Mouse (Mus musculus): ENCODE results near the gene Dstyk. TPM values are rescaled to one million over a fixed set of nuclear protein-coding genes. Genes with fewer than 3 reads are reported as not detected.

Dstyk gene
- total and polyA plus RNA-seq, 3 experiments = 0.12 to 0.59 (median 0.21) TPM

GRCm38 (mm10) chr1:132437389-132437788 is 20.0 kb downstream of the Dstyk start:
- Histone ChIP-seq H3K36me3 (replicated peaks in 1 of 2; ENCODE audit: control insufficient read depth in 1 of 2, insufficient read depth in 1 of 2, low read length in 1 of 2) (no peaks in the 10 kb centered on the region), H3K27me3 (replicated peaks) (peaks cover 1% of the 10 kb centered on the region), H3K27ac (ENCODE audit: insufficient read depth, low read depth) (no peak overlapping the region), H3K79me2 (replicated peaks; ENCODE audit: control insufficient read depth, extremely low read depth, insufficient read depth, poor library complexity, severe bottlenecking) (no peaks in the 10 kb centered on the region), H3K9me3 (replicated peaks; ENCODE audit: low read length) (peaks cover 2% of the 10 kb centered on the region), H3K4me2 (ENCODE audit: insufficient read depth, low read depth, poor library complexity, severe bottlenecking) (no peak overlapping the region), H3K4me1 (ENCODE audit: control insufficient read depth in 1 of 2, insufficient read depth in 2 of 2) (peaks cover 0 to 4% of the 10 kb centered on the region in 2 experiments; a peak in 2 of 4 replicates), H3K9ac (ENCODE audit: insufficient read depth, low read depth) (no peak overlapping the region), H3K4me3 (replicated peaks in 1 of 3; ENCODE audit: low read depth in 2 of 3, low read length in 2 of 3, poor library complexity in 1 of 3) (no peak overlapping the region)
- in situ Hi-C loops (cut with MboI; ENCODE audit: low pct_ligation_motif_present, low pct_unique_long_range_greater_than_20kb, low sequenced_read_pairs) = no loop called here
- DNase-seq (ENCODE audit: extremely low read depth) = no peak
- dilution Hi-C loops (cut with MboI; ENCODE audit: extremely low pct_ligation_motif_present, extremely low pct_unique_long_range_greater_than_20kb, low sequenced_read_pairs) = no loop called here
- no peak for TF ChIP-seq TBP (conservative IDR thresholded peaks at IDR 0.05; ENCODE audit: low read depth, low read length)
- no peak for TF ChIP-seq MAX (IDR thresholded peaks at IDR 0.05; ENCODE audit: low read length)
- no peak for TF ChIP-seq SIN3A (IDR thresholded peaks at IDR 0.05; ENCODE audit: low read length)
- TF ChIP-seq BHLHE40 (IDR thresholded peaks at IDR 0.05; ENCODE audit: low read depth, low read length) = no peak
- no peak for TF ChIP-seq MEF2A (IDR thresholded peaks at IDR 0.05; ENCODE audit: borderline replicate concordance, low read depth, low read length)
- TF ChIP-seq E2F4 (IDR thresholded peaks at IDR 0.05; ENCODE audit: insufficient replicate concordance, low read depth, low read length) = no peak
- no peak for TF ChIP-seq ZKSCAN1 (IDR thresholded peaks at IDR 0.05; ENCODE audit: borderline replicate concordance, low read depth, low read length)
- no peak for TF ChIP-seq NELFE (IDR thresholded peaks at IDR 0.05; ENCODE audit: low read depth, low read length)
- TF ChIP-seq POLR2AphosphoS2 (IDR thresholded peaks at IDR 0.05; ENCODE audit: low read depth, low read length) = no peak

GRCm38 (mm10) chr1:132440896-132441435 is 23.6 kb downstream of the Dstyk start:
- no peak overlapping the region for H3K9ac ChIP-seq (ENCODE audit: insufficient read depth, low read depth)
- H3K27ac ChIP-seq (ENCODE audit: insufficient read depth, low read depth) = no peak overlapping the region
- no peaks in the 10 kb centered on the region for H3K36me3 ChIP-seq (replicated peaks in 1 of 2; ENCODE audit: control insufficient read depth in 1 of 2, insufficient read depth in 1 of 2, low read length in 1 of 2)
- dilution Hi-C loops (cut with MboI; ENCODE audit: extremely low pct_ligation_motif_present, extremely low pct_unique_long_range_greater_than_20kb, low sequenced_read_pairs) = no loop called here
- no peak overlapping the region for H3K4me2 ChIP-seq (ENCODE audit: insufficient read depth, low read depth, poor library complexity, severe bottlenecking)
- H3K4me1 ChIP-seq (ENCODE audit: control insufficient read depth in 1 of 2, insufficient read depth in 2 of 2) = peaks cover 0 to 4% of the 10 kb centered on the region in 2 experiments; a peak in 2 of 4 replicates
- in situ Hi-C loops (cut with MboI; ENCODE audit: low pct_ligation_motif_present, low pct_unique_long_range_greater_than_20kb, low sequenced_read_pairs) = no loop called here
- no peaks in the 10 kb centered on the region for H3K27me3 ChIP-seq (replicated peaks)
- no peak overlapping the region for H3K4me3 ChIP-seq (replicated peaks in 1 of 3; ENCODE audit: low read depth in 2 of 3, low read length in 2 of 3, poor library complexity in 1 of 3)
- no peak for TF ChIP-seq SIN3A (IDR thresholded peaks at IDR 0.05; ENCODE audit: low read length)
- no peak for TF ChIP-seq CHD1 (IDR thresholded peaks at IDR 0.05; ENCODE audit: low read depth, low read length)
- TF ChIP-seq ZNF384 (IDR thresholded peaks at IDR 0.05; ENCODE audit: low read depth, low read length) = no peak
- no peak for TF ChIP-seq ZKSCAN1 (IDR thresholded peaks at IDR 0.05; ENCODE audit: borderline replicate concordance, low read depth, low read length)
- TF ChIP-seq JUND (conservative IDR thresholded peaks at IDR 0.05; ENCODE audit: low read depth, low read length) = no peak
- TF ChIP-seq E2F4 (IDR thresholded peaks at IDR 0.05; ENCODE audit: insufficient replicate concordance, low read depth, low read length) = no peak
- no peak for TF ChIP-seq MXI1 (IDR thresholded peaks at IDR 0.05; ENCODE audit: low read depth, low read length)
- TF ChIP-seq POLR2A (IDR thresholded peaks at IDR 0.05; ENCODE audit: low read depth, low read length) = no peak
- no peak for TF ChIP-seq KAT2A (IDR thresholded peaks at IDR 0.05; ENCODE audit: insufficient replicate concordance, low read length)
- no peak for TF ChIP-seq MEF2A (IDR thresholded peaks at IDR 0.05; ENCODE audit: borderline replicate concordance, low read depth, low read length)
- TF ChIP-seq IRF4 (IDR thresholded peaks at IDR 0.05; ENCODE audit: low read depth, low read length) = no peak
- no peak for TF ChIP-seq ETS1 (conservative IDR thresholded peaks at IDR 0.05; ENCODE audit: low read depth, low read length)
- no peak for TF ChIP-seq PAX5 (IDR thresholded peaks at IDR 0.05; ENCODE audit: low read length)
- no peak for TF ChIP-seq POLR2AphosphoS2 (IDR thresholded peaks at IDR 0.05; ENCODE audit: low read depth, low read length)
- TF ChIP-seq UBTF (IDR thresholded peaks at IDR 0.05; ENCODE audit: low read depth, low read length) = no peak
- no peak for TF ChIP-seq NELFE (IDR thresholded peaks at IDR 0.05; ENCODE audit: low read depth, low read length)
- TF ChIP-seq GABPA (IDR thresholded peaks at IDR 0.05; ENCODE audit: insufficient replicate concordance, low read depth, low read length) = no peak
- no peak for TF ChIP-seq ZMIZ1 (IDR thresholded peaks at IDR 0.05; ENCODE audit: low read depth, low read length)
- H3K9me3 ChIP-seq (replicated peaks; ENCODE audit: low read length) = peaks cover 2% of the 10 kb centered on the region
- no peak for DNase-seq (ENCODE audit: extremely low read depth)
- no peaks in the 10 kb centered on the region for H3K79me2 ChIP-seq (replicated peaks; ENCODE audit: control insufficient read depth, extremely low read depth, insufficient read depth, poor library complexity, severe bottlenecking)

Measured in CH12.LX (cell line).